Mouse (Mus musculus) brain, embryonic 14.5 days (tissue): ENCODE data around the gene Cd96. TPM values are rescaled to one million over a fixed set of nuclear protein-coding genes. Genes with fewer than 3 reads are reported as not detected.

ENCODE experiments used
- DNase-seq: peaks from one replicate; pipeline ENCODE4 v3.0.0-alpha.2; 2011; ENCODE audit warnings: low read depth
- CTCF ChIP-seq: fragments of 200-500 bp; IDR thresholded peaks from 2 replicates; pipeline ENCODE4 v1.5.1; 2012; ENCODE audit warnings: inconsistent platforms, mild to moderate bottlenecking, moderate library complexity, borderline replicate concordance; ENCODE audit not compliant: insufficient read depth, insufficient read length; ENCODE audit errors: extremely low read depth
- POLR2A ChIP-seq: fragments of 200-500 bp; IDR thresholded peaks from 2 replicates; pipeline ENCODE4 v1.6.1; 2012; ENCODE audit warnings: mild to moderate bottlenecking, inconsistent platforms, borderline replicate concordance; ENCODE audit not compliant: poor library complexity, insufficient read depth, insufficient read length, severe bottlenecking; ENCODE audit errors: extremely low read depth
- polyA plus RNA-seq: library from polyadenylated mRNA; depleted of rRNA; stranded (reverse); fragments of >200 nt; gene quantifications from 2 replicates; pipeline ENCODE4 v1.2.3, GENCODE M21; 2012

The Cd96 gene
- polyA plus RNA-seq, 1 experiment: 0.03 TPM

- DNase-seq: no peak
- no peak for TF ChIP-seq POLR2A
- no peak for TF ChIP-seq CTCF
Observed at GRCm38 (mm10) chr16:46109536-46109935, 10.5 kb downstream of the Cd96 start.

- no peak for TF ChIP-seq POLR2A
- TF ChIP-seq CTCF: no peak
- DNase-seq: no peak
Observed at GRCm38 (mm10) chr16:46107431-46107830, 12.6 kb downstream of the Cd96 start.

- no peak for TF ChIP-seq CTCF
- TF ChIP-seq POLR2A: no peak
- DNase-seq: no peak
Observed at GRCm38 (mm10) chr16:46104491-46104890, 15.6 kb downstream of the Cd96 start.

GRCm38 (mm10) chr16:46101748-46102147, 18.3 kb downstream of the Cd96 start:
- DNase-seq: no peak
- TF ChIP-seq CTCF: no peak
- no peak for TF ChIP-seq POLR2A

- peak; percentile 28 for DNase-seq
- TF ChIP-seq POLR2A: no peak
- no peak; the same call in 1 of the 2 replicates for TF ChIP-seq CTCF
Observed at GRCm38 (mm10) chr16:46100286-46100685, 19.8 kb downstream of the Cd96 start.

GRCm38 (mm10) chr16:46097421-46097820, 22.6 kb downstream of the Cd96 start:
- no peak for TF ChIP-seq CTCF
- no peak for TF ChIP-seq POLR2A
- DNase-seq: peak; percentile 75

GRCm38 (mm10) chr16:46094478-46094877, 25.6 kb downstream of the Cd96 start:
- TF ChIP-seq POLR2A (no peak), CTCF (no peak)
- DNase-seq: peak; percentile 69

GRCm38 (mm10) chr16:46092935-46093334, 27.1 kb downstream of the Cd96 start:
- TF ChIP-seq CTCF: no peak
- TF ChIP-seq POLR2A: no peak
- DNase-seq: no peak

GRCm38 (mm10) chr16:46086874-46087473, 33.1 kb downstream of the Cd96 start:
- no peak for DNase-seq
- no peak for TF ChIP-seq POLR2A

GRCm38 (mm10) chr16:46068000-46068399, 52.1 kb downstream of the Cd96 start:
- TF ChIP-seq POLR2A: no peak
- TF ChIP-seq CTCF: no peak
- no peak for DNase-seq

- TF ChIP-seq POLR2A: no peak
- TF ChIP-seq CTCF: no peak
- DNase-seq: no peak
Observed at GRCm38 (mm10) chr16:46063278-46063677, 56.8 kb downstream of the Cd96 start.

GRCm38 (mm10) chr16:46046906-46047305, 73.1 kb downstream of the Cd96 start:
- no peak for DNase-seq
- TF ChIP-seq POLR2A (no peak), CTCF (no peak)

GRCm38 (mm10) chr16:46036261-46036660, 83.8 kb downstream of the Cd96 start:
- DNase-seq: peak; percentile 34
- no peak for TF ChIP-seq POLR2A
- TF ChIP-seq CTCF: no peak

- no peak for TF ChIP-seq CTCF
- DNase-seq: no peak
Observed at GRCm38 (mm10) chr16:46033896-46034295, 86.2 kb downstream of the Cd96 start.
